Mouse (Mus musculus): ENCODE measurements around the gene Maml2. TPM values are rescaled to one million over a fixed set of nuclear protein-coding genes. Genes with fewer than 3 reads are reported as not detected.

The Maml2 gene
- polyA plus RNA-seq, 1 experiment from 2014 or later, result 6.5 TPM

GRCm38 (mm10) chr9:13446703-13447285, 149.0 kb downstream of the Maml2 start, which contains the start of gene Gm17571:
TSS of gene Gm17571 (minus strand) at chr9:13446753.
- DNase-seq (ENCODE audit: low spot score), result no peak
- WGBS, result 53% methylated on average over 4 of the region's 4 CpGs
- Histone ChIP-seq H3K9me3 (ENCODE audit: control insufficient read depth, low read length) (no peaks in the 10 kb centered on the region), H3K27me3 (replicated peaks; ENCODE audit: control insufficient read depth, insufficient read depth, low read length) (no peaks in the 10 kb centered on the region), H3K36me3 (ENCODE audit: control insufficient read depth, insufficient read depth, low read length) (no peaks in the 10 kb centered on the region), H3K4me3 (ENCODE audit: low read depth, low read length) (no peak within 1 kb of the TSS), H3K4me1 (replicated peaks; ENCODE audit: control insufficient read depth, insufficient read depth, low read length) (no peaks in the 10 kb centered on the region), H3K4me2 (ENCODE audit: low read length) (no peak within 1 kb of the TSS), H3K9ac (ENCODE audit: low read length) (no peak within 1 kb of the TSS), H3K27ac (ENCODE audit: low read depth) (no peak within 1 kb of the TSS)
- no peak for ATAC-seq (replicated peaks; ENCODE audit: low FRiP score, low TSS enrichment, low read depth)

GRCm38 (mm10) chr9:13448716-13449115, 151.0 kb downstream of the Maml2 start:
- ATAC-seq (replicated peaks; ENCODE audit: low FRiP score, low TSS enrichment, low read depth), result no peak
- no peak overlapping the region for H3K27ac ChIP-seq (ENCODE audit: low read depth)
- H3K4me2 ChIP-seq (ENCODE audit: low read length), result no peak overlapping the region
- 89% methylated on average over 3 of the region's 3 CpGs for WGBS
- H3K4me1 ChIP-seq (replicated peaks; ENCODE audit: control insufficient read depth, insufficient read depth, low read length), result no peaks in the 10 kb centered on the region
- H3K27me3 ChIP-seq (replicated peaks; ENCODE audit: control insufficient read depth, insufficient read depth, low read length), result no peaks in the 10 kb centered on the region
- H3K9me3 ChIP-seq (ENCODE audit: control insufficient read depth, low read length), result no peaks in the 10 kb centered on the region
- no peak for DNase-seq (ENCODE audit: low spot score)
- no peaks in the 10 kb centered on the region for H3K36me3 ChIP-seq (ENCODE audit: control insufficient read depth, insufficient read depth, low read length)
- H3K9ac ChIP-seq (ENCODE audit: low read length), result no peak overlapping the region
- no peak overlapping the region for H3K4me3 ChIP-seq (ENCODE audit: low read depth, low read length)

DNA sequence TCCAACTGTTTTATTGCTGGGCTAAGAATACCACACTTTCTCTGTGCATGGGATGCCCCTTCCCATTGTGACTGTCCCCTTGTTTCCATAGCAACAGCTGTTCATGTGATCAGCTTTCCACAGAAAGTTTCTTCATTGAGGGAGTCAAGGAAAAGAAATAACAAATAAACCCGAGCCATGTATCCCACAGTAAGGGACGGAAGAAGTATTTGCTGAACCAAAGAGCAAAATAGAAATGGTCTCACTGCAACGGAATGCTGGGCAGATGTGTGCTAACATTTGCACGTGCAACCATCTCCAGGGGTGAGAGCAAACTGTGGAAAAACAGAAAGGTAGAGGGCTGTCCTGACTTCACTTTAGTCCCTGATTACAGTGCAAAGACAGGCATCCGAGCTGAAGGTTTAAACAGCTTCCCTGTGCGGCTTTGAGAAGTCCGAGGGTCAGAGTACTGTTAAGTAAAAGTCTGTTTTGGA, 156.9 kb downstream of the Maml2 start:
- H3K36me3 ChIP-seq (ENCODE audit: control insufficient read depth, insufficient read depth, low read length), result no peaks in the 10 kb centered on the region
- 21% methylated on average over 7 of the region's 7 CpGs for WGBS
- ATAC-seq (replicated peaks; ENCODE audit: low FRiP score, low TSS enrichment, low read depth), result 0 out of 2 replicates have a peak, but pooled peaks have one; percentile 43
- H3K9me3 ChIP-seq (ENCODE audit: control insufficient read depth, low read length), result no peaks in the 10 kb centered on the region
- peak; percentile 62 for DNase-seq (ENCODE audit: low spot score)
- H3K27me3 ChIP-seq (replicated peaks; ENCODE audit: control insufficient read depth, insufficient read depth, low read length), result no peaks in the 10 kb centered on the region
- no peak overlapping the region for H3K4me2 ChIP-seq (ENCODE audit: low read length)
- no peak overlapping the region for H3K4me3 ChIP-seq (ENCODE audit: low read depth, low read length)
- H3K9ac ChIP-seq (ENCODE audit: low read length), result no peak overlapping the region
- no peak overlapping the region; the same call in 1 of the 2 replicates for H3K27ac ChIP-seq (ENCODE audit: low read depth)
- H3K4me1 ChIP-seq (replicated peaks; ENCODE audit: control insufficient read depth, insufficient read depth, low read length), result peaks cover 3% of the 10 kb centered on the region; the same call in 1 of the 2 replicates

DNA sequence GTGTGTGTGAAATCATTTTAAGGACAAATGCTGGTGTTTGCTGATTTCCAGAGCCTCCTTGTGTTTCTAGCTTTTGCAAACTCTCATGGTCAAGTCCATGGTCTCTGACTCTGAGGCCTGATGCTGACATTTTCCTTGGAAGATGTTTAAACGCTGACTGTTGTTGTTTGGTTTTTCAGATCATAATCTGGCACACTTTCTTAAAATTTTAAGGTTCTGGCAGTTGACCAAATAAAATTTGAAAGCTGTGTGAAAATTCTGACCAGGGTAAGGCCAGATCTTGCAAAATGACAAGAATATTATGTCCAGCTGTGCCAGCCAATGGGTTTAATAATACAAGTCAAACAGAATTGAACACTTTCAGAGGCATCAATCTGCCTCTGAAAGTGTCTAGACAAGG, 157.5 kb downstream of the Maml2 start:
- no peaks in the 10 kb centered on the region for H3K27me3 ChIP-seq (replicated peaks; ENCODE audit: control insufficient read depth, insufficient read depth, low read length)
- H3K4me2 ChIP-seq (ENCODE audit: low read length), result no peak overlapping the region
- ATAC-seq (replicated peaks; ENCODE audit: low FRiP score, low TSS enrichment, low read depth) (no peak), DNase-seq (ENCODE audit: low spot score) (no peak)
- 47% methylated on average over 1 of the region's 1 CpGs for WGBS
- H3K4me3 ChIP-seq (ENCODE audit: low read depth, low read length), result no peak overlapping the region
- H3K9me3 ChIP-seq (ENCODE audit: control insufficient read depth, low read length), result no peaks in the 10 kb centered on the region
- H3K4me1 ChIP-seq (replicated peaks; ENCODE audit: control insufficient read depth, insufficient read depth, low read length), result peaks cover 3% of the 10 kb centered on the region; the same call in 1 of the 2 replicates
- H3K36me3 ChIP-seq (ENCODE audit: control insufficient read depth, insufficient read depth, low read length), result no peaks in the 10 kb centered on the region
- H3K27ac ChIP-seq (ENCODE audit: low read depth), result no peak overlapping the region; the same call in 1 of the 2 replicates
- H3K9ac ChIP-seq (ENCODE audit: low read length), result no peak overlapping the region

DNA sequence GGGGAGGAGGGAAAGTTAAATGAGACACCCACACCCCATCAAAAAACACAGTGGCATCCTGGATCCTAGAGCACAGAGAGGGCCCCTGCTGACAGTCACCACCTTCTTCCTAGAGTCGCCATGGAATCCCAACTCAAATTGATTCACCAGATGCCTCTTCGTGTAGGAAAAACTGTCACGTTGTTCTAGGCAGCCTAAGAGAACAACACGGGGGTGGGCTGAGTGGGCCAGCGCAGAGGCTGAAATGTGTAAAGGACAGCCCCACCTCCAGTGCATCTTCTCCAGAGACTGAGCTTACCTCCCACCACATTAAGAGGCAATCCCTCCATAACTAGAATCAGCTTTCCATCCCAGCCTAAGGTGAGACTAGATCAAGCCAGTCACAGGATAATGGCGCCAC, 160.0 kb downstream of the Maml2 start:
- ATAC-seq (replicated peaks; ENCODE audit: low FRiP score, low TSS enrichment, low read depth) (no peak), DNase-seq (ENCODE audit: low spot score) (no peak)
- H3K4me2 ChIP-seq (ENCODE audit: low read length), result no peak overlapping the region
- H3K9ac ChIP-seq (ENCODE audit: low read length), result no peak overlapping the region
- H3K4me1 ChIP-seq (replicated peaks; ENCODE audit: control insufficient read depth, insufficient read depth, low read length), result peaks cover 3% of the 10 kb centered on the region; the same call in 1 of the 2 replicates
- H3K4me3 ChIP-seq (ENCODE audit: low read depth, low read length), result no peak overlapping the region
- no peaks in the 10 kb centered on the region for H3K9me3 ChIP-seq (ENCODE audit: control insufficient read depth, low read length)
- no peaks in the 10 kb centered on the region for H3K36me3 ChIP-seq (ENCODE audit: control insufficient read depth, insufficient read depth, low read length)
- H3K27me3 ChIP-seq (replicated peaks; ENCODE audit: control insufficient read depth, insufficient read depth, low read length), result no peaks in the 10 kb centered on the region
- 89% methylated on average over 6 of the region's 6 CpGs for WGBS
- no peak overlapping the region for H3K27ac ChIP-seq (ENCODE audit: low read depth)

DNA sequence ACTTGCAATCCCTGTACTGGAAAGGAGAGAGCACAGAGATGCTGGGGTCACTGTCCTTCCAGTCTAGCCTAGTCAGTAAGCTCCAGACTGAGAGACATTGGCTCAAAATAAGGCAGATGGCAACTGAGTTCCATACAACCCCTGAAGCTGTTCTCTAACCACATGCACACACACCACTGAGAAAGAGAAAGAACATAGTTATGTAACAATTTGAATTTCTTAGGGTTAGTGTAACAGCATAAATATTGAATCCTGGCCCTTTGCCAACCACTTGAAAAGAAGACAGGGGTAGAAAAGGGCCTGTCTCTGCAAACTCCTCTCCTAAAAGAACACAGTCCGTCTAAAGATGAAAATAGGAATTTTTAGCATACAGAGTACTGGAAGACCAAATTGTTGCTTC, 161.6 kb downstream of the Maml2 start:
- no peak overlapping the region for H3K4me2 ChIP-seq (ENCODE audit: low read length)
- H3K9me3 ChIP-seq (ENCODE audit: control insufficient read depth, low read length), result no peaks in the 10 kb centered on the region
- no peaks in the 10 kb centered on the region for H3K36me3 ChIP-seq (ENCODE audit: control insufficient read depth, insufficient read depth, low read length)
- 33% methylated on average over 1 of the region's 1 CpGs for WGBS
- no peak overlapping the region for H3K27ac ChIP-seq (ENCODE audit: low read depth)
- H3K27me3 ChIP-seq (replicated peaks; ENCODE audit: control insufficient read depth, insufficient read depth, low read length), result no peaks in the 10 kb centered on the region
- no peak for DNase-seq (ENCODE audit: low spot score)
- ATAC-seq (replicated peaks; ENCODE audit: low FRiP score, low TSS enrichment, low read depth), result no peak
- H3K4me1 ChIP-seq (replicated peaks; ENCODE audit: control insufficient read depth, insufficient read depth, low read length), result peaks cover 3% of the 10 kb centered on the region; the same call in 1 of the 2 replicates
- H3K9ac ChIP-seq (ENCODE audit: low read length), result no peak overlapping the region
- no peak overlapping the region for H3K4me3 ChIP-seq (ENCODE audit: low read depth, low read length)

DNA sequence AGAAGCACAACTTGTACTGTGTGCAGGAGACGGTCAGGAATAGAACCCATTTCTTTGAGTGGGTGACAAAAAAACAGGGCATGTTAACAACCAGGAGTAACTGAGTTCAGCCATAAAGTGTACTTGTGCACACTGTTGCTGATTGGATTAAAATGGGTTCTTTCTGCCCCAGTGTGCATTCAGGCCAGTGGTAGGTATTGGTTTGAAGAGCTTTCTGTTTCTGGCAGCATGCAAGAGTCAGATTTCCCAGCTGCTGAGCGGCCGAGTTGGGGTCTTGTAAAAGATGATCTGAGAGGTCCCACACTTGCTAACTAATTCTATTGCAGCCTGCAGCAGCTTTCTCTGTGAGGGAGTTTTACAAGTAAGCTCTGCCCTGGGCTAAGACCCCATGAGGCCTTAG, 162.3 kb downstream of the Maml2 start:
- H3K4me3 ChIP-seq (ENCODE audit: low read depth, low read length), result no peak overlapping the region
- DNase-seq (ENCODE audit: low spot score) (no peak), ATAC-seq (replicated peaks; ENCODE audit: low FRiP score, low TSS enrichment, low read depth) (no peak)
- no peaks in the 10 kb centered on the region for H3K36me3 ChIP-seq (ENCODE audit: control insufficient read depth, insufficient read depth, low read length)
- H3K9ac ChIP-seq (ENCODE audit: low read length), result no peak overlapping the region
- 77% methylated on average over 3 of the region's 3 CpGs for WGBS
- no peaks in the 10 kb centered on the region for H3K27me3 ChIP-seq (replicated peaks; ENCODE audit: control insufficient read depth, insufficient read depth, low read length)
- H3K4me2 ChIP-seq (ENCODE audit: low read length), result no peak overlapping the region
- H3K27ac ChIP-seq (ENCODE audit: low read depth), result no peak overlapping the region
- no peaks in the 10 kb centered on the region for H3K9me3 ChIP-seq (ENCODE audit: control insufficient read depth, low read length)
- no peaks in the 10 kb centered on the region; the same call in 1 of the 2 replicates for H3K4me1 ChIP-seq (replicated peaks; ENCODE audit: control insufficient read depth, insufficient read depth, low read length)

- Histone ChIP-seq H3K27me3 (replicated peaks; ENCODE audit: control insufficient read depth, insufficient read depth, low read length) (no peaks in the 10 kb centered on the region), H3K4me3 (ENCODE audit: low read depth, low read length) (no peak overlapping the region), H3K36me3 (ENCODE audit: control insufficient read depth, insufficient read depth, low read length) (no peaks in the 10 kb centered on the region), H3K9me3 (ENCODE audit: control insufficient read depth, low read length) (no peaks in the 10 kb centered on the region), H3K9ac (ENCODE audit: low read length) (no peak overlapping the region), H3K4me1 (replicated peaks; ENCODE audit: control insufficient read depth, insufficient read depth, low read length) (no peaks in the 10 kb centered on the region; the same call in 1 of the 2 replicates), H3K4me2 (ENCODE audit: low read length) (no peak overlapping the region), H3K27ac (ENCODE audit: low read depth) (no peak overlapping the region)
- DNase-seq (ENCODE audit: low spot score) (no peak), ATAC-seq (replicated peaks; ENCODE audit: low FRiP score, low TSS enrichment, low read depth) (no peak)
- 93% methylated on average over 1 of the region's 1 CpGs for WGBS
These were observed 163.2 kb downstream of the Maml2 start for GRCm38 (mm10) chr9:13460926-13461325.

Measured in intestine, embryonic 14.5 days (tissue).